Mouse (Mus musculus): ENCODE data around the gene Rnasek.

The Rnasek gene

DNA sequence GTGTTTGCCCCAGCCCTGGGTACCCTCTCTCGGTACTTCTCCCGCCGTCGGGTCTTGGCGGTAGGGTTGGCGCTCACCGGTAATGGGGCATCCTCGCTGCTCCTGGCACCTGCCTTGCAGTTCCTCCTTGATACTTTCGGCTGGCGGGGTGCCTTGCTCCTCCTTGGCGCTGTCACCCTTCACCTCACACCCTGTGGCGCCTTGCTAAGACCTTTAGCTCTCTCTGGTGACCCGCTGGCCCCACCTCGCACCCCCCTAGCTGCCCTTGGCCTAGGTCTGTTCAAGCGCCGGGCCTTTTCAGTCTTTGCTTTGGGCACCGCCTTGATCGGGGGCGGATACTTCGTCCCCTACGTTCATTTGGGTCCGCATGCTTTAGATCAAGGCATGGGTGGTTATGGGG is 24.3 kb downstream of the Rnasek start:
- peak; percentile 76 to 79 for DNase-seq

DNA sequence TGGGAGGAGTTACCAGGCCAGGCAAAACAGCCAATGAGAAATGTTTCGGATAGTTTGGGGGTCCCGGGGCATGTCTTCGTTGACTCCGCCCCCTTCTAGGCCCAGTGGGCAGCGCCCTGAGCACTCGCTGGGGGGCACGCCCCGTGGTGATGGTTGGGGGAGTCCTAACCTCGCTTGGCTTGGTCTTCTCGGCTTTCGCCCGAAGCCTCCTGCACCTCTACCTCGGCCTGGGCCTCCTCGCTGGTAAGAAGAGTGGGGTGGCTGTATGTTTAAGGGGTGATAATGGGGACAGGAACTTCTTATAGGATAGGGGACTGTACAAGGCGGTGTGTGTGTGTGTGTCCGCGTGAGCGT is 24.8 kb downstream of the Rnasek start:
- no peak for DNase-seq

DNA sequence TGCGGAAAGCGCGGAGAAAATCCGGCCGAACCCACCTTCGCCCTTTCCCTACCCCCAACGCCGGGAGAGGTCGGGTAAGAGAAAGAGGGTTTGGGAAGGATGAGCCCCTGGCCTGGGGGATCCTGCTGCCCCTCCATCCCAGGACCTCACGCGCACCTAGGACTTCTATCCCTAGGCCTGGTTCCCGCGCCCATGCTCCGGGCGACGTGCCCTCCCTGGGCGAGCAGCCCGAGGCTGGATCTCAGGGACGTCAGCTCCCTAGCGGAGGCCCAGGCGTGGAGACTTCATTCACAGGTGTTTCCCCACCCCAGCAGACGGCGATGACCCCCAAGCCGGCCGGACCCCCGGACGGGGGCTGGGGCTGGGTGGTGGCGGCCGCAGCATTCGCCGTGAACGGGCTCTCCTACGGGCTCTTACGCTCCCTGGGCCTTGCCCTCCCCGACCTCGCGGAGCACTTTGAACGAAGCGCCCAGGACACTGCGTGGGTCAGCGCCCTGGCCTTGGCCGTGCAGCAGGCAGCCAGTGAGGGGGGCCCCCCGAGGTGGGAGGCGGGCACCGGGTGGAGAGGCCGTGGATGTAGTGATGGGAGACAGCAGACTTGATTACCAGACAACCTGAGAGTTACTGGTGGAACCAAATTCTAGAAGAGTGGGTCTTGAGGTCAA is 25.3 kb downstream of the Rnasek start:
- peak; percentile 86 to 88 for DNase-seq

DNA sequence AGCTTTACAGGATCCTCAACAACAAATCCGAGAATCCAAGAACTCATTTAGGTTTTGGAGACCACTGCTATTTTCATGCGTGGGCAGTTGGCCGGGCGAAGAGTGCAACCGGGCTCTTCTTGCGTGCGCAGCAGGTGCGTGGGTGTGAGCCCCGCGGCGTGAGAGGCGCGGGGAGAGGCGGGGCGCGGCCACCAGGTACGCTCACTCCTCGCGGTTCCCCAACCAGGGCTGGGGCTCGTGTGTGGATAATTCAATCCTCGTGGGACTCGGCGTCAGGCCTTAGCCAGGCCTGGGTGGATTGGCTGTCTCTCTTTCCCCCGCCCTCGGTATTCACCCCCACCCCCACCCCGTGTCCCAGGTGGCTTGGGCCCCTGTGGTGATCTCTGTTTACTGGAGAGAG is 25.9 kb downstream of the Rnasek start:
- DNase-seq = peak in 1 of 2 experiments; percentile 52

DNA sequence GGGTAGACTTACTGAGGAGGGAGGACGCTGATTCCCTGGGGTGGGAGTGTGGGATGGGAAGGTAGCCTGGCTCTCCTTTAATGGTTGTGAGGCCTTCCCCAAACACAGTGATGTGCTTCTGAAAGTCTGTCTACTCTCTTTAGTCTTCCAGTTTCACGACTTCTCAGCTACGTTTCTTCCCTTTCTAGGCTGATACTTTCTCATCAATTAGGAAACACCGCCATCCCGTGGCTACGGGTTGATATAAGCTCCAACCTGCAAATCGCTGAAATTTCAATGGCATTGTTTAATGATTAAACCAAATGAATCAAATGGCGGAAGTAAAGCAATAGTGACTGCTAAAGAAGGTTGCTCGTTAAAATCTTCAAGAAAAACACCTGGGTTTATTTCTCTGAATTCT is 26.7 kb downstream of the Rnasek start:
- DNase-seq = peak; percentile 88 to 90

DNA sequence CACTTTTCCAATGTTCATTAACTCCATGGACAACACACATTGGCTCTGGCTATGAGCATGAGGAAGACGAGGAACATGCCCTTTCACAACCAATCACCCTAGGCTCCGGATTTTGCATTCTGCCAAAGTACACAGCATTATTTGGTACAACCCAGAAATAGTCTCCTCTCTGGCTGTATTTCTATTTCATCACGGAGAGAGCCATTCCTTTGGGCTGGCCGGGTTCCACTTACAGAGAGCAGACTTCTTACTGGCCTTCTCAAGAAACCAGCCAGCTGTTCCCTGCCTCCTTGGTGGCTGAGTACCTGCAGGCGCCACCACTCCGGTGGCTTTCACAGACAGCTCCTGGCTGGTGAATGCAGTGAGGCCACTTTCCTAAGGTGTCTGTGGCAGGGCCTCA is 27.2 kb downstream of the Rnasek start, which contains the start of gene Slc16a11:
Gene Slc16a11 (plus strand): TSS at position 330 of the 400 bp plus-strand sequence.
- DNase-seq = peak in 1 of 2 experiments; percentile 41

DNA sequence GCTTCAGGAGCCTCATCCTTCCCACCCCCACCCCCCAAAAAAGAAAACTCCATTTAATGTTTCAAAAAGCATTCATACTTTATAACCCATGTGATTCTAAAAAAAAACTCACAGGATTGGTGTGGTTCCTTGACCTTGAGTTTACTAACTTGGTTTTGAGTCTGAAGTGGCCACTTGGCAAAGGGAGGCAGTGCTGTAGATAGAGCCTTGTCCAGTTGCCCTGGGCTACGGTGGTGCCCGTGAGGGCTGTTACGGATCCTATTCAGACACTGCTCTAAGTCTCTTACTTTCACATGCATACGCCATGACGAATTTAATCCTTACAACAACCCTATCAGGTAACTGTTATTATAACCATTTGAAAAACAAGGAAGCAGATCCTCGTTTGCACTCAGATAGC is 27.7 kb downstream of the Rnasek start:
- DNase-seq = no peak

DNA sequence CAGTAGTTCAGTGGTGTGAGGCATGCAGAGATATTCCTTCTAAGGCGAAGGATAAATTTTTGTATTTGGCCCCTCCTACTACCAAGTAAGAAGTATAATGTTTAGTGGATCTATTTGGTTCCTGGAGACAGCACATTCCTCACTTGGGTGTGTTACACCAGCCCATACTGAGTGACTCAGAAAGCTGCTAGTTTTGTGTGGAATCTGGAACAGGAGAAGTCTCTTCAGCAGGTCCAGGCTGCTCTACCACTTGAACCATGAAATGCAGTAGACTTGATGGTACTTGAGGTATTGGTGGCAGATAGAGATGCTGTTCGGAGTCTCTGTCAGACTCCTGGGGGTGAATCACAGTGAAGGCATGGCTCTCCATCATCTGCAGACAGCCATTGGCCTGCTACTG is 29.0 kb downstream of the Rnasek start:
- DNase-seq = no peak

DNA sequence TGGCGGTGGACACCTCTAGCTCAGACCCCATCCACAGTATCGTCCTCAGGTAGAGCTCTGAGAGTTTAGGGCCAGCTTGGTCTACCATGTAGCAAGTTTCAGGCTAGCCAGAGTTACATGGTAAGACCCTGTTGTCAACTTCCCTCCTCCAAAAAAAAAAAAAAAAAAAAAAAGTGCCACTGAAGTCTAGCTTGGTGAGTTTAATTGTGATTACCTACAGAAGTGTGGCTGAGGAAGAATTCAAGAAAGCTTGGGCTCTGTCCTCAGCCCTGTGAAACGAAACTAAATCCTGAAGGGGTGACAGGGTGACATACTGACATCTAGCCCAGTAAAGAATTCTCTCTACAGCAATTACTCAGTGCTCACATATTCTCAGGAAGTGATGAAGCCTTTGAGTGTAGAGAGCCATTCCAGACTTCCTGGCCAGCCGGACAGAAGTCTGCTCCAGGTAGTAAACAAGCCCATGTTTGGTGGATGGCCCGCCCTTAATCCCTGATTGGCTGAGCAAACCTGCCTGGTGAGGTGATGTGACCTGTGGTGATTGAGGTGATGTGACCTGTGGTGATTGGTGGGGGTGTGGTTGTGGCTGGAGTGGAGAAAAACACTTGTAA is 30.8 kb downstream of the Rnasek start:
- peak in 1 of 2 experiments; percentile 25 for DNase-seq

DNA sequence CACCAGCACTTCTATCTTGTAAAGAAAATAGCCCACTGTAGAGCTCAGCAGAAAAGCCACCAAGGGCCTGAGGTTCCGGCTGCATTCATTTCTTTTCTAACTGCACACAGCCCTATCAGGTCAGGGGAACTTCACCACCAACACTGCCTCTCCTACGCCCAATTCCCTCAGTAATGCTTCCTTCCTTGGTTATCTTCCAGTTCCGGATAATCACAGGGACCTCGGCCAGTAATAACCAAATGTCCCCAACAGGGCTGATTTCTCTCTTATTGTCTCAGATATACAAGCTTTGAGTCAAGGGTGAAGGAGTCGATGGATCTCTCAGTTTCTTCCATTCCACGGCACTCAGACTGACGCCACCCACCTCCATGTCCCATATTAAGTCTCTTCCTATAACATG is 32.4 kb downstream of the Rnasek start:
- DNase-seq = no peak

DNA sequence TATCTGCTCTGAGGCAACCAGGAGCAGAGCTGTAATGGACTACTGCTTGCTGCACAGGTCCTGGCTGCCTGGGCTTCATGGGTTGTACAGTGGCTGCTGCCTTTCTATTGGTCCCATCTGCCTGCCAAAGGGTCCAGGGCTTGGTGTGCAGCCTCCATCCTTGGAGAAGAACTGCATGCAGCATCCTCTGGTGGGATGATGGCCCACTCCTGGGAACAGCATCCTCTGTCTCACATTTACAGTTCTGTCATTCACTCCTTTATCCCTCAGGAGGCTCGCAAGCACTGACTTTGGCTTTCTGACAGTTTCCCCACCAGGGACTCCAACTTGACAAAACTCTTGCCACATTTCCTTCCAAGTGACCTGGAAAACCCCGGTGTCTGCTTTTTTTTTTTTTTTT is 32.8 kb downstream of the Rnasek start:
- DNase-seq = no peak

DNA sequence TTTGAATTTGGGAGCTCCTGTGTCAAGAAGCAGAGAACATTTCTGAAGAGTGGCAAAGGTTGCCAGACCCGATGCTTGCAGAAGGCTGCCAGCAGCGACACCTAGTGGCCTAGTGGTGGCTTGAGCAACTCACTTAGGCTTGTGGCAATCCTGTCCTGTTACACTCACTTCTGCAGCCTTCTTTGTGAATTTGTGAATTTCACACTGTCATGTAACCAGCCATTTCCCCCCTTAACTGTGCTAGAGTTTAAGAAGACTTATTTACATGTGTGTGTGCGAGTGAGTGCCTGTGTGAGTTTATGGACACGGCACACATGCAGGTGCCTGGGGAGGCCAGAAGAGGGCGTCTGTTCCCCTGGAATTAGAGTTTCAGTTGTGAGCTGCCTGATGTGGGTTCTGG is 38.0 kb downstream of the Rnasek start:
- peak; percentile 91 to 96 for DNase-seq

DNA sequence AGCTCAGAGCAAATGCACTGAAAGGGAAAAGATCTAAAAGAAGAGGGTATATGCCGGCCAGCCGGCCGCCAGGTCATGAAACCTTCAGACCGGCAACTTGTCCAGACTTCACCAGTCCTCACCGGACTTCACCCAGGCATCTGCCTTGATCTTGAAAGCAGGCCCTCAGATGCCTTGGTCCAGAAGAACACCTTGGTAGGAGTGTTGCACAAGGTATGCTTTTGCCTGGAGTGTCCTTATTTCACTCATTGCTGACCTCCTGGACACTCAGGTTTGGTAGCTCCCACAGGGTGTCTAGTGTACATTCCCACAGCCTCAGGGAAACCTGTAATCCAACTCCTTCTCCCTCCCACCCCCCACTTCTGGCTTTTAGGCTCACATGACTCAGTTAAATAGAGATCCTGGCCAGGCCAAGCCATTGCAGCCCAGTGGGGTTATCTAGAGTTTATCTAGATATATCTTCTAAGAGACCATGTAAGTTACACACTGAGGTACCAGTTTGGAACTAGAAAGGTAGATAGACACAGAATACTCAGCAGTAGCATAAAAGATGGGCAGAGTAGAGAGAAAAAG is 39.5 kb downstream of the Rnasek start:
- peak in 1 of 2 experiments; percentile 37 for DNase-seq

DNA sequence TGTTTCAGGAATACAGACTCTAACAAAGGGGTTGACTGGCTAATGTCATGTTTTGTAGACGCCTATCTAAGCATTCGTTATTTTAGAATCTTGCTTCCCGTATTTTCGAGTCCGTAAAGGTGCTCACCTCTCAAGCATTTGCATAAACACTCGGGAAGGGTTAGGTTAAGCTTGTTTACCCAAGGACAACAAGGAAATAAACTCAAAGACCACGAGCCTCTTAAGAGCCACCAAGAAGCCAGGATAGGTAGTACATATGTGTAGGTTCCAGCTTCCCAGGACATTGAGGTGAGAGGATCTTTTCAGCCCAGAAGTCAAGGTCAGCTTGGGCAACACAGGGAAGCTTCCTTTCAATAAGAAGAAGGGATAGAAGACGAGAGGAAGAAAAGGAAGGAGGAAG is 40.5 kb downstream of the Rnasek start:
- no peak for DNase-seq

DNA sequence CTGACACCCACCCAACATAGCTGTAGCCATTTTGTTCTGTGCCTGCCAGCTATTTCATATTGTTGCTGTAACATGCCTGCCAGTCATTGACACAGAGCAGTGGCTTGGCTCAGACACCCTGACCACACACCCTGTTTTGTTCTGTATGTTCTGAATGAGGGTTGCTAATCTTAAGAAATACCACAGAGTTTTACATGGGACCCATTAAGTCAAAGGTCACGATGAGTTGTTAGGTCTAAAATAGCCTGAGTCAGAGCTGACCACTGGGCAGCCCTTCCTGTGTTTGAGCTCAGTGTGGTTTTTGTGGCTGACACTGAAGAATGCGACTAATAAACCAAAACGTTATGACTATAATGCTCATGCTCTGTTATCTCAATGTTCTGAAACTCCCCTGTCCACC is 41.3 kb downstream of the Rnasek start:
- DNase-seq = no peak

DNA sequence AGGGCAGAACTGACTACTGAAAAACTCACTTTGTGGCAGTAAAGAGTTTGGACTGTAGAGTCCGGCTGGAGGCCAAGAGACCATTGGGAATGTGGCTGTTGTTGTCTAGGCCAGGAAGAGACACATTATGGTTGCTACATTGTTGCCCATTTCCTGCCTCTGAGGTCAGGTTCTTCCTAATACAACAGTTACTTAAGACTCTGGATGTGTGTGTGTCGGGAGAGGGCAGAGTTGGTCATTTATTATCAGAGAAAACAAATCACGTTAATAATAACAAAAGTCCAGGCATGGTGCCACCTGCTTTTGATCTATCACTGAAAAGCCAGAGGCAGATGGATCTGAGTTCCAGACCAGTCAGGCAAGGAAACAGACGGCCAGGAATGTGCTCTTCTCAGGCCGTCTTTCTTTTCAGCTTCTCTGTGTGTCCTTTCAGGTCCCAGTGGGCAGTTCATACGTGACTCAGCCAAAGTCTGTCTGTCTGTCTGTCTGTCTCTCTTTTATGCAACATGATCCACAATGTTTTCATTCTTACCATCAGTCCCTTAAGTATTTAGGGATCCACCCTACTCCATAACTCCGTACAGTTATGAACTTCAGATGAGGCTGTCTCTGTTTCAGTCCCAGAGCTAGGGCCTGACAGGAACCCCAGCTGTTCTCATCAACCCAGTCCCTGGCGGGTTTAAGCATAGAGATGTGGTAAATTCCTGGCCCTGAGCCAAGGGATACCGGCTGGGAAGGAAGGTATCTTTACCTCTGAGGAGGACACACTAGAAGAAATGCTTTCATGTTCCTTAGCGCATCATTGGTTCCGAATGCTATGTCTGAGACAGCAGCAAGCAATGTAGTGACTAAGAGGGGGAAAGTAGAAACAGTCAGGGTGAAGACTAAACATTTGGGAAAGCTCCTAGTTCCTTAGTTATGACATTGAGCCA is 46.0 kb downstream of the Rnasek start:
- peak; percentile 49 to 64 for DNase-seq

DNA sequence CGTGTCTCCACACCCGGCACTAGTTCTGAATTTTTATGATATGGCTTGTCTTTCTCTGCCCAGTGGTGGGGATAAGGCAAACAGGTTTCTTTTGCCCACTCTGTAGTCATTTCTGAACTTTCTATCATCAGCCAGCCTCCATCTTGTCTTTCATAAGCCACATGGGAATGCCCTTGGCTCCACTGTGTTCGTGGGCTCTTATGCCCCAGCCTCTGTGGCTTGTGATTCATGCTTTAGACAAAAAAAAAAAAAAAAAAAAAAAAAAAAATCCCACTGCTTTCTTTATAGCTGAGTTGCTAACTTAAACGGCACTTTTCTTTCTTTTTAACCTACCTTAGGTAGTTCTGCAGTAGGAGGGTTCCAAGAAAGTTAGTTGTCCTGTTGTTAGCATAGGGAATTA is 47.5 kb downstream of the Rnasek start:
- no peak for DNase-seq

DNA sequence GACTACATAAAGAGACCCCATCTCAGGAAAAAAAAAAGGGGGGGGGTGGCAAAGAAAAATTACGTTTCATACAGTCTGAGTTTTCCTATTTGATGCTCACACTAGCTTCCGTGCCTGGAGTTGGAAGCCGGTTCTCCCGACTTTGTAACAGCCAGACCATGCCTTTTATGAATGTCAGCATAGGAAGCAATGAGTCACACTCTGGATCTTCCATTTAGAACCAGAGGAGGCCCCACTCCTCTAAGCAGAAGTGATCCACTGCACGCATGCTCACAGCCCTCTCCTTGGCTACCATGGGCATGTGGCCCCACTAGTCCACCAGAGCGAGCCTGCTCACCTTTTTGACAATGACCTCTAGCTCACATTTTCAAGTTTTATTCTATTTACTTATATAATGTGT is 48.5 kb downstream of the Rnasek start:
- no peak for DNase-seq

DNA sequence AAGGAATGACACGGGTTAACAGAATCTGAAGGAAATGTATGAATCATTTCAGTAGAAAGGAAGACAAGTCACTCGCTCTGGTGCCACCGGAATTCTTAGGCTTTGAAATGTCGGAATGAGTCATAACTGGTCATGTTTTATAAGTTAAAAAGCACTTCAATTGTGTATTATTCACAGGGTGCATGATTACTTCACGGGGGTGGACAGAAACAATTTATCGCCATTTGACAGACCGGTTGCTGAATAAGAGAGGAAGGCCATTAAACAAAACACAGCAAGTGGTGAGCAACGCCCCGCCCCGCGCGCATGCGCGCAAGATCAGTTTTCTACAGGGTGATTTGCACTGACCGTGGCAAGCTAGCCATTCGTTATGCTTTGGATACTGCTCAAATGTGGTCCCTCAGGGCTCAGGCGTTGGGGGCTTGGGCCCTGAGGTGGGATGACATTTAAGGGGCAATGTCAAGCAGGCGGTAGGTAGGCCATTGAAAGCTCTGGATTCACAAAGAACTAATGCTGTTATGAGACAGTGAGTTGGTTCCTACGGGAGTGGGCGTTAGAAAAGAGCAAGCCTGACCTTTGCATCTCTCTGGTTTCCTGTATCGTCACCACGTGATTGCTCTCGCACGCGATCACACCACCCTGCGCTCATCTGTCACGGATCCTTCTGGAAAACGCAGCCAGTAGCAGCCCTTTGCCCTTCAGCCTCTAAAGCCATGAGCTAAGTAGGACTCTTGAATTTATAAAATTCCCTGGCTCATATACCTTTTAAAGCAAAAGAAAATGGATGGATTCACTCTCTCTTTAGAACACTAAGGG is 50.1 kb downstream of the Rnasek start:
- DNase-seq = peak in 1 of 2 experiments; percentile 46
